Mouse (Mus musculus) heart, embryonic 14.5 days (tissue): ENCODE measurements around the gene Csf3. TPM values are rescaled to one million over a fixed set of nuclear protein-coding genes. Genes with fewer than 3 reads are reported as not detected.
"Not testable (repeated sequence)": the region's sequence is repeated elsewhere in the genome, so short reads cannot be mapped to it uniquely, and the experiment has no call there.

Experiments
- ATAC-seq: fragments of 200-750 bp; cut with Nextera tagmentation; 2 replicates; pipeline ENCODE4 v1.8.0; 2017; ENCODE audit warnings: low read depth, moderate TSS enrichment; ENCODE audit not compliant: insufficient number of reproducible peaks, insufficient read depth, low FRiP score
- H3K27ac ChIP-seq, 2 experiments: fragments of 200-500 bp in 1 of 2; fragments of 300-500 bp in 1 of 2; sonication (generic) in 1 of 2; replicated peaks in 1 of 2; 2 replicates each; pipeline ENCODE4 v1.5.1; 2012 to 2014; ENCODE audit warnings: low read depth in 2 of 2, low read length in 2 of 2, control low read depth in 1 of 2, mild to moderate bottlenecking in 1 of 2, mixed read lengths in 1 of 2; ENCODE audit not compliant: control insufficient read depth in 1 of 2, insufficient read depth in 1 of 2
- H3K27me3 ChIP-seq: fragments of 300-500 bp; sonication (generic); 2 replicates; pipeline ENCODE4 v1.6.1; 2014; ENCODE audit warnings: mild to moderate bottlenecking, low read length, control low read depth; ENCODE audit not compliant: control insufficient read depth, insufficient read depth
- H3K36me3 ChIP-seq: fragments of 300-500 bp; sonication (generic); 2 replicates; pipeline ENCODE4 v1.6.1; 2014; ENCODE audit warnings: mild to moderate bottlenecking, control low read depth, low read length, mixed read lengths; ENCODE audit not compliant: control insufficient read depth, insufficient read depth
- H3K4me1 ChIP-seq, 2 experiments: fragments of 200-500 bp in 1 of 2; fragments of 300-500 bp in 1 of 2; sonication (generic) in 1 of 2; 2 replicates each; pipeline ENCODE4 v1.6.1; 2012 to 2014; ENCODE audit warnings: low read length in 2 of 2, control low read depth in 1 of 2, mixed read lengths in 1 of 2; ENCODE audit not compliant: control insufficient read depth in 2 of 2, insufficient read depth in 2 of 2
- H3K4me2 ChIP-seq: fragments of 300-500 bp; sonication (generic); 2 replicates; pipeline ENCODE4 v1.6.1; 2014; ENCODE audit warnings: mild to moderate bottlenecking, low read length
- H3K4me3 ChIP-seq, 2 experiments: fragments of 200-500 bp in 1 of 2; fragments of 300-500 bp in 1 of 2; sonication (generic) in 1 of 2; 2 replicates each; pipeline ENCODE4 v1.5.1; 2012 to 2014; ENCODE audit warnings: low read length in 2 of 2, mild to moderate bottlenecking in 2 of 2, control low read depth in 1 of 2, low read depth in 1 of 2, moderate library complexity in 1 of 2; ENCODE audit not compliant: control insufficient read depth in 1 of 2, insufficient read depth in 1 of 2
- H3K9ac ChIP-seq: fragments of 300-500 bp; sonication (generic); 2 replicates; pipeline ENCODE4 v1.6.1; 2014; ENCODE audit warnings: mild to moderate bottlenecking, low read length
- H3K9me3 ChIP-seq: fragments of 300-500 bp; sonication (generic); 2 replicates; pipeline ENCODE4 v1.6.1; 2016; ENCODE audit warnings: low read length, control low read depth; ENCODE audit not compliant: control insufficient read depth
- WGBS: fragments of 180-500 bp; shearing (Covaris S2); extraction: QIAGEN DNeasy Blood & Tissue Kit; methylation state at CpG from one replicate; pipeline ENCODE4 v1.1.7; 2014; 5-methylcytosine and 5-hydroxymethylcytosine counted together
- polyA plus RNA-seq: library from polyadenylated mRNA; unstranded; fragments of >200 nt; fragmentation: Nextera tagmentation; extraction: Ambion mirVana; gene quantifications from 2 replicates; pipeline ENCODE4 v1.2.1, GENCODE M21; 2014

Csf3 gene
- polyA plus RNA-seq, 1 experiment from 2014 or later: not detected

DNA sequence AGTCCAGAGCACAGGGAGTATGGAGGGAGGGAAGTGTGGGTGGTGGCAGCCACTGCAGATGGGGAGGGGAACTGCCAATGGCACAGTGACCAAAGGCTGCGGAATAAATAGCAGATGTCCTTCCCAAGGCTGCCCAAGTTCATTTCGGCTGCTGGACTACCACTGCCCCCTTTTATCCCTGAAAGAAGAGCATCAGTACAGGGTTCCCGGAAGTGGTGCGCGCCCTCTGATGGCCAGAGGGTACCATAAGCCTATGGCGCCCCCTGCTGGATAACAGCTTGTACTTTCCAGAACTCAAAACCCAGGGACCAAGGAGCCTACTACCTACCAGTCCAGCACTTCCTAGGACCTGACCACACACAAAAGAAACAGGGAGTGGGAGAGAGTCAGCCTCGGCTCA is 27.9 kb upstream of the Csf3 start:
- not testable (repeated sequence) for H3K9me3 ChIP-seq, H3K4me3 ChIP-seq, H3K4me1 ChIP-seq, H3K9ac ChIP-seq, H3K36me3 ChIP-seq, H3K27ac ChIP-seq, H3K4me2 ChIP-seq
- H3K27me3 ChIP-seq: peaks cover 24% of the 10 kb centered on the region
- 3% methylated on average over 6 of the region's 7 CpGs for WGBS
- ATAC-seq: peak; percentile 54; the same call in 1 of the 2 replicates

DNA sequence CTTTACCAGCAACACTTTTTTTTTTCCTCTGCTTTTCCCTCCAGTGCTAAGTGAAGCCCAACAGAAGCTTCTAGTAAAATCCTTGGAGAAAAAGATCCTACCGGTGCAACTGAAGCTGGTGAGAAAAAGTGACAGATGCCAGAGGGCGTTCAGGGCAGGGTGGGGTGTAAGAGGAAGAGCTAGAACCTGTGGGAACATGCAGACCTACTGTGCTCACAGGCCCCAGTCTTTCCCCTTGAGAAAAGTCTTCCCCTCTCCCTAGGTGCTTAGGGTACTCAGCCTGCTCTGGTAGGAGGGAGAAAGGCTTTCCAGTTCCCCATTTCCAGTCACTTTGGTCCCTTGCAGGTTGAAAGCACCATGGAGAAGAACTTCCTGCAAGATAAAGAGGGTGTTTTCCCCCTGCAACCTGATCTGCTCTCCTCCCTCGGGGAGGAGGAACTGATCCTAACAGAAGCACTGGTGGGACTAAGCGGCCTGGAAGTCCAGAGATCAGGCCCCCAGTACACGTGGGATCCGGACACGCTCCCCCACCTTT is 25.2 kb upstream of the Csf3 start:
- 26% methylated on average over 7 of the region's 7 CpGs for WGBS
- Histone ChIP-seq H3K4me1 (no peaks in the 10 kb centered on the region), H3K9me3 (no peaks in the 10 kb centered on the region), H3K27ac (no peak overlapping the region), H3K4me3 (no peak overlapping the region), H3K27me3 (peaks cover 7% of the 10 kb centered on the region), H3K36me3 (no peaks in the 10 kb centered on the region), H3K4me2 (no peak overlapping the region), H3K9ac (no peak overlapping the region)
- ATAC-seq: no peak

GRCm38 (mm10) chr11:98680023-98680422 is 21.0 kb upstream of the Csf3 start:
- Histone ChIP-seq H3K27ac (no peak overlapping the region), H3K4me2 (no peak overlapping the region), H3K36me3 (peaks cover 4% of the 10 kb centered on the region), H3K4me1 (peaks cover 2 to 9% of the 10 kb centered on the region in 2 experiments; a peak in 3 of 4 replicates), H3K4me3 (no peak overlapping the region), H3K27me3 (no peaks in the 10 kb centered on the region), H3K9me3 (no peaks in the 10 kb centered on the region), H3K9ac (no peak overlapping the region)
- no peak for ATAC-seq
- WGBS: 87% methylated on average over 1 of the region's 1 CpGs

- H3K9ac ChIP-seq, H3K9me3 ChIP-seq, H3K27me3 ChIP-seq, ATAC-seq, H3K4me1 ChIP-seq, H3K36me3 ChIP-seq, H3K27ac ChIP-seq, H3K4me2 ChIP-seq, H3K4me3 ChIP-seq: not testable (repeated sequence)
- WGBS: 90% methylated on average over 4 of the region's 4 CpGs
Measured at GRCm38 (mm10) chr11:98680595-98680994, 20.5 kb upstream of the Csf3 start.

DNA sequence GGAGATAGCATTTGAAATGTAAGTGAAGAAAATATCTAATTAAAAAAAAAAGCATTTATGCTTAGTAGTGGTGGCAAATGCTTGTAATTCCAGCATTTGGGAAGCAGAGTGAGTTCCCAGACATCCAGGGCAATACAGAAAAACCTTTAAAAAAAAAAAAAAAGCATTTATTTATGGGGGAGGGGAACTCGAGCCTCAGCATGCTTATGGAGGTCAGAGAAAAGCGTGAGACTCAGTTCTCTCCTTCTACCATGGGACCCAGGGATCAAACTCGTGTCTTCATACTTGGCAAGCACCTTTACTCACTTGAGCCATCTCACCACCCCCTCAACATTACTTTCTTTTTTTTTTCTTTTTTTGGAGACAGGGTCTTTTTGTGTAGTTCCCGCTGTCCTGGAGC is 19.9 kb upstream of the Csf3 start:
- no peak overlapping the region for H3K27ac ChIP-seq
- peaks cover 2 to 9% of the 10 kb centered on the region in 2 experiments; a peak in 3 of 4 replicates for H3K4me1 ChIP-seq
- no peaks in the 10 kb centered on the region for H3K9me3 ChIP-seq
- no peak overlapping the region for H3K9ac ChIP-seq
- H3K27me3 ChIP-seq: no peaks in the 10 kb centered on the region
- H3K4me3 ChIP-seq: no peak overlapping the region
- WGBS: 76% methylated on average over 4 of the region's 4 CpGs
- no peak overlapping the region for H3K4me2 ChIP-seq
- no peak for ATAC-seq
- peaks cover 15% of the 10 kb centered on the region for H3K36me3 ChIP-seq

DNA sequence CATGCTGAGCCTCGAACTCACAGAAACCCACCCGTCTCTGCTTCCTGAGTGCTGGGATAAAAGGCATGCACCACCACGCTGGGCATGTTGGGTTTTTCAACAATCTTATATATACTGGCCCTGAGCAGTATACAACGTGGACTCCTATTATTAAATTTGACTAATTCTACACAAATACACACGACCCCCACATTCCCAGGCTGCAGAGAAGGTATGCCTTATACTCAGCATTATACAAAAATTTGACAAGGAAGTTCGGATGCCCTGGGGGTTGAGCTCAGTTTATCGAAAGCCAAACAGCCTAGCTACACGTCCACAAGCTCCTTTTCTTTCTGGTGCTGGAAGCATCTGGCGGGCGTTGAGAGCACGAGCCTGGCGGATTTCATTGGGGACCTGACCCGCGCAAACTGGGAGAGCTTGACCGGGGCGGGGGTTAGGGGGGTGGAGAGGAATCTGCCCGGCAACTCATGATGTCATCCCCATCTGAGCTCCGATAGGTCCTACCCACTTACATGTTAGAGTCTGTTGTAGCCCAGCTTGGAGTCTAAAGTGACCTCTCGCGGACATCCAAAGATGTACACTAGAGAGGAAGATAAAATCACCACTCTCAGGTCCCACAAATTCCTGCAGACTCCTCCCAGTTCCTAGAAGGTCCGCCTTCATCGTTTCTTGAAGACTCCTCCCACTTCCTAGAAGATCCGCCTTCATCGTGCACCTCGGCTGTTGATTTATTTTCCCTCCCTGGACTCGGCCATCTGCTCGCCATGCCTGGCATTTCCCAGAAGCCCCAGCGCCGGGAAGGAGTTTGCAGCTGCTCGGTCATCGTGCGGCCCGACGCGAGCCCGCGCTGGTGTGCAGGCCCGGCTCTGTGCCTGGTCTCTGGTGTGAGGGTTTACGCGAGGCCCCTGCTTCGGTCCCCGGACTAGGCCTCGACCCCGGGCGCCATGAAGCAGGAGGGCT is 19.0 kb upstream of the Csf3 start, which contains the start of gene Psmd3:
Gene Psmd3 (plus strand): TSS at position 769 of the 960 bp plus-strand sequence.
- H3K27me3 ChIP-seq: no peaks in the 10 kb centered on the region
- ATAC-seq: peak; percentile 90
- H3K4me2 ChIP-seq: peak within 1 kb of the TSS; percentile 92
- H3K9me3 ChIP-seq: no peaks in the 10 kb centered on the region
- H3K36me3 ChIP-seq: peaks cover 24% of the 10 kb centered on the region
- peak within 1 kb of the TSS; percentile 99 for H3K9ac ChIP-seq
- H3K4me3 ChIP-seq: peak within 1 kb of the TSS; percentile 93 to 100
- whole genome bisulfite sequencing: 4% methylated on average over 45 of the region's 45 CpGs
- H3K27ac ChIP-seq: peak within 1 kb of the TSS; percentile 66 to 72
- peaks cover 2 to 9% of the 10 kb centered on the region in 2 experiments; a peak in 3 of 4 replicates for H3K4me1 ChIP-seq

DNA sequence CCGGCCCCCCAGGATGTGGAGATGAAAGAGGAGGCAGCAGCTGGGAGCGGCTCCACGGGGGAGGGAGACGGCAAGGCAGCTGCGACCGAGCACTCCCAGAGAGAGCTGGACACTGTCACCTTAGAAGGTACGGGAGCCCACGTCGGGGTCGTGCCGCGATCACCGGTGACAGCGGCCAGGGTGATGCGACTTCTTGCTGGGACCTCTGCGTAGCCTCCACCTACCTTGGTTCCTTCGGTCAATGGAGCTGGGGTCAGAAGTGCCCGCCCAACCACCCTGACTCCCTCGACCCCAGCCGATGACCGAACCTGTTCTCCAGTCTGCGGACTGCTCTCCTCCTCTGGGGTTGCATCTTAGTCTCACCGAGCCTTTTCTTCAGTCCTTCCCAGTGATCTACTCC is 18.3 kb upstream of the Csf3 start:
- peak overlapping the region; percentile 99 for H3K9ac ChIP-seq
- 0% methylated on average over 23 of the region's 23 CpGs for WGBS
- H3K27ac ChIP-seq: peak overlapping the region; percentile 2 to 72
- ATAC-seq: peak; percentile 7; the same call in 1 of the 2 replicates
- no peaks in the 10 kb centered on the region for H3K27me3 ChIP-seq
- peak overlapping the region; percentile 92 for H3K4me2 ChIP-seq
- H3K4me1 ChIP-seq: peaks cover 2 to 9% of the 10 kb centered on the region in 2 experiments; a peak in 3 of 4 replicates
- H3K36me3 ChIP-seq: peaks cover 31% of the 10 kb centered on the region
- H3K4me3 ChIP-seq: peak overlapping the region; percentile 93 to 100
- H3K9me3 ChIP-seq: no peaks in the 10 kb centered on the region
